Mouse (Mus musculus) heart, embryonic 16.5 days (tissue): ENCODE data around the gene Ric3. TPM values are rescaled to one million over a fixed set of nuclear protein-coding genes. Genes with fewer than 3 reads are reported as not detected.

ENCODE experiments used
- ATAC-seq: fragments of 200-750 bp; cut with Nextera tagmentation; replicated peaks from 2 replicates; pipeline ENCODE4 v1.8.0; 2017; ENCODE audit warnings: moderate number of reproducible peaks; ENCODE audit not compliant: insufficient read depth, low FRiP score; ENCODE audit errors: extremely low read depth
- H3K27ac ChIP-seq: fragments of 300-500 bp; sonication (generic); 2 replicates; pipeline ENCODE4 v1.5.1; 2014; ENCODE audit warnings: mild to moderate bottlenecking, low read length, control low read depth, moderate library complexity
- H3K27me3 ChIP-seq: fragments of 300-500 bp; sonication (generic); 2 replicates; pipeline ENCODE4 v1.6.1; 2014; ENCODE audit warnings: low read length, mixed read lengths; ENCODE audit not compliant: control insufficient read depth, insufficient read depth
- H3K36me3 ChIP-seq: fragments of 300-500 bp; sonication (generic); 2 replicates; pipeline ENCODE4 v1.6.1; 2014; ENCODE audit not compliant: control insufficient read depth, insufficient read depth
- H3K4me1 ChIP-seq: fragments of 300-500 bp; sonication (generic); 2 replicates; pipeline ENCODE4 v1.6.1; 2014; ENCODE audit warnings: low read length, mixed read lengths; ENCODE audit not compliant: control insufficient read depth, insufficient read depth
- H3K4me2 ChIP-seq: fragments of 300-500 bp; sonication (generic); 2 replicates; pipeline ENCODE4 v1.6.1; 2014; ENCODE audit warnings: low read depth, mild to moderate bottlenecking, control low read depth, low read length
- H3K4me3 ChIP-seq: fragments of 300-500 bp; sonication (generic); 2 replicates; pipeline ENCODE4 v1.5.1; 2014; ENCODE audit warnings: mild to moderate bottlenecking, control low read depth, low read length
- H3K9ac ChIP-seq: fragments of 300-500 bp; sonication (generic); 2 replicates; pipeline ENCODE4 v1.6.1; 2014; ENCODE audit warnings: low read length, control low read depth
- H3K9me3 ChIP-seq: fragments of 300-500 bp; sonication (generic); replicated peaks from 2 replicates; pipeline ENCODE4 v1.6.1; 2016; ENCODE audit warnings: low read length; ENCODE audit not compliant: control insufficient read depth
- WGBS: fragments of 180-500 bp; shearing (Covaris S2); extraction: QIAGEN DNeasy Blood & Tissue Kit; methylation state at CpG from one replicate; pipeline ENCODE4 v1.1.7; 2014; 5-methylcytosine and 5-hydroxymethylcytosine counted together
- polyA plus RNA-seq: library from polyadenylated mRNA; unstranded; fragments of >200 nt; fragmentation: Nextera tagmentation; extraction: Ambion mirVana; gene quantifications from 2 replicates; pipeline ENCODE4 v1.2.1, GENCODE M21; 2015

Gene Ric3
- polyA plus RNA-seq, 1 experiment from 2014 or later, result 0.68 TPM

GRCm38 (mm10) chr7:109029961-109030465, 53.1 kb downstream of the Ric3 start:
- Histone ChIP-seq H3K9ac (no peak overlapping the region), H3K4me3 (no peak overlapping the region), H3K27me3 (no peaks in the 10 kb centered on the region), H3K36me3 (no peaks in the 10 kb centered on the region), H3K27ac (no peak overlapping the region), H3K4me2 (no peak overlapping the region), H3K4me1 (no peaks in the 10 kb centered on the region), H3K9me3 (no peaks in the 10 kb centered on the region)
- 77% methylated on average over 6 of the region's 6 CpGs for WGBS
- no peak for ATAC-seq

- no peak overlapping the region for H3K4me3 ChIP-seq
- no peaks in the 10 kb centered on the region for H3K9me3 ChIP-seq
- H3K4me2 ChIP-seq, result no peak overlapping the region
- no peak overlapping the region for H3K9ac ChIP-seq
- no peak for ATAC-seq
- H3K27ac ChIP-seq, result no peak overlapping the region
- no peaks in the 10 kb centered on the region for H3K27me3 ChIP-seq
- 26% methylated on average over 6 of the region's 6 CpGs for WGBS
- no peaks in the 10 kb centered on the region for H3K36me3 ChIP-seq
- no peaks in the 10 kb centered on the region for H3K4me1 ChIP-seq
These were observed 54.9 kb downstream of the Ric3 start for GRCm38 (mm10) chr7:109028204-109028603.

- Histone ChIP-seq H3K9ac (no peak overlapping the region), H3K27me3 (no peaks in the 10 kb centered on the region), H3K27ac (no peak overlapping the region), H3K4me1 (no peaks in the 10 kb centered on the region), H3K4me3 (no peak overlapping the region), H3K4me2 (no peak overlapping the region), H3K36me3 (no peaks in the 10 kb centered on the region), H3K9me3 (no peaks in the 10 kb centered on the region)
- 92% methylated on average over 7 of the region's 7 CpGs for WGBS
- no peak for ATAC-seq
These were observed 55.4 kb downstream of the Ric3 start for GRCm38 (mm10) chr7:109027721-109028120.

GRCm38 (mm10) chr7:109026976-109027375, 56.2 kb downstream of the Ric3 start:
- no peak overlapping the region for H3K4me2 ChIP-seq
- no peak overlapping the region for H3K9ac ChIP-seq
- no peaks in the 10 kb centered on the region for H3K4me1 ChIP-seq
- H3K27me3 ChIP-seq, result no peaks in the 10 kb centered on the region
- H3K27ac ChIP-seq, result no peak overlapping the region
- 80% methylated on average over 9 of the region's 9 CpGs for WGBS
- H3K4me3 ChIP-seq, result no peak overlapping the region
- H3K36me3 ChIP-seq, result no peaks in the 10 kb centered on the region
- no peak for ATAC-seq
- no peaks in the 10 kb centered on the region for H3K9me3 ChIP-seq

GRCm38 (mm10) chr7:109025743-109026142, 57.4 kb downstream of the Ric3 start:
- no peak overlapping the region for H3K9ac ChIP-seq
- H3K27ac ChIP-seq, result no peak overlapping the region
- no peak overlapping the region for H3K4me2 ChIP-seq
- 75% methylated on average over 7 of the region's 7 CpGs for WGBS
- no peaks in the 10 kb centered on the region for H3K4me1 ChIP-seq
- ATAC-seq, result no peak
- no peak overlapping the region for H3K4me3 ChIP-seq
- H3K9me3 ChIP-seq, result no peaks in the 10 kb centered on the region
- H3K27me3 ChIP-seq, result no peaks in the 10 kb centered on the region
- no peaks in the 10 kb centered on the region for H3K36me3 ChIP-seq

- ATAC-seq, result 0 out of 2 replicates have a peak, but pooled peaks have one; percentile 54
- no peaks in the 10 kb centered on the region for H3K4me1 ChIP-seq
- no peak overlapping the region for H3K27ac ChIP-seq
- H3K27me3 ChIP-seq, result no peaks in the 10 kb centered on the region
- WGBS, result 15% methylated on average over 3 of the region's 3 CpGs
- H3K9me3 ChIP-seq, result no peaks in the 10 kb centered on the region
- H3K9ac ChIP-seq, result no peak overlapping the region
- no peak overlapping the region for H3K4me2 ChIP-seq
- no peak overlapping the region for H3K4me3 ChIP-seq
- H3K36me3 ChIP-seq, result no peaks in the 10 kb centered on the region
These were observed 61.7 kb downstream of the Ric3 start for GRCm38 (mm10) chr7:109021428-109021827.

- Histone ChIP-seq H3K9ac (no peak overlapping the region), H3K27me3 (no peaks in the 10 kb centered on the region), H3K9me3 (no peaks in the 10 kb centered on the region), H3K27ac (no peak overlapping the region), H3K4me2 (no peak overlapping the region), H3K4me3 (no peak overlapping the region), H3K4me1 (no peaks in the 10 kb centered on the region), H3K36me3 (no peaks in the 10 kb centered on the region)
- WGBS, result 76% methylated on average over 7 of the region's 7 CpGs
- ATAC-seq, result no peak
These were observed 63.9 kb downstream of the Ric3 start for GRCm38 (mm10) chr7:109019243-109019642.

GRCm38 (mm10) chr7:109016378-109016923, 66.7 kb downstream of the Ric3 start:
- 46% methylated on average over 5 of the region's 5 CpGs for WGBS
- H3K4me3 ChIP-seq, result no peak overlapping the region
- H3K36me3 ChIP-seq, result no peaks in the 10 kb centered on the region
- no peak for ATAC-seq
- H3K27ac ChIP-seq, result no peak overlapping the region
- no peaks in the 10 kb centered on the region for H3K4me1 ChIP-seq
- peaks cover 16% of the 10 kb centered on the region for H3K27me3 ChIP-seq
- H3K9ac ChIP-seq, result no peak overlapping the region
- H3K9me3 ChIP-seq, result no peaks in the 10 kb centered on the region
- H3K4me2 ChIP-seq, result no peak overlapping the region

- no peak for ATAC-seq
- whole genome bisulfite sequencing, result 60% methylated on average over 7 of the region's 7 CpGs
These were observed 68.3 kb downstream of the Ric3 start for GRCm38 (mm10) chr7:109014851-109015250.

More at GRCm38 (mm10) chr7:109014851-109015250, 68.3 kb downstream of the Ric3 start:
- Histone ChIP-seq H3K36me3 (no peaks in the 10 kb centered on the region), H3K27ac (no peak overlapping the region), H3K9ac (no peak overlapping the region), H3K27me3 (peaks cover 32% of the 10 kb centered on the region), H3K4me2 (no peak overlapping the region), H3K4me3 (no peak overlapping the region), H3K4me1 (no peaks in the 10 kb centered on the region), H3K9me3 (no peaks in the 10 kb centered on the region)
